Mouse (Mus musculus): ENCODE results near the gene Foxl2.

Gene Foxl2

DNA sequence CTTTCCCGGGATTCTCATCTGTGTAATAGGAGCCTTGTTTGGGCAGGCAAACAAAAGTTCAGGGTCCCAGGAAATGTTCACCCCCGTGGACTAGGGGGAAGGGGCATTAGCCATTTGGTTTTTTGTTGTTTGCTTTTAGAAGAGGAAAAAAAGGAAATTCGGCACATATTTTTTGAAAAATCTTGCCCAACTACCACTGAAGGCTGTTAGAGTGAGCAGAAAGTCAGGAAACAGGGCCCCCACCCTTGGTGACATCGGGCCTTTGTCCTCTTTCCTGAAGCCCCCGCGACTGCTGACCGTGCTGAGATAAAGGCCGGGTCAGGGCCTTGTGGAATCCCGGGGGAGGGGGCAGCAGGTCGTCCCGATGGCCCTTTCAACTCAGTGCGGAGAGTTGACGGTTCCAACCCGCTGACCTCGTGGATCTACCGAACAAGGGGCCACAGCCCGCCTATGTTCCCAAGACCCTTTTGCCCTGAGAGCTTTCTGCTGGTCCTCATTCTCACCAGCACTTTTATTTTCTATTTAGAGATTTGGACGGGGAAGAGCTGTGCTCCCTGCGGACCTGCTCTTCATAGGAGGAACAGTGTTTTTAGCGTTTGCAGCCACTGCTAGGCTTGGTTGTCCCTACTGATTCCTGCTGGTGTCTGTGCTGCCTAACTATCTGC is 7.5 kb downstream of the Foxl2 start:
- DNase-seq (ENCODE audit: low spot score), result no peak

DNA sequence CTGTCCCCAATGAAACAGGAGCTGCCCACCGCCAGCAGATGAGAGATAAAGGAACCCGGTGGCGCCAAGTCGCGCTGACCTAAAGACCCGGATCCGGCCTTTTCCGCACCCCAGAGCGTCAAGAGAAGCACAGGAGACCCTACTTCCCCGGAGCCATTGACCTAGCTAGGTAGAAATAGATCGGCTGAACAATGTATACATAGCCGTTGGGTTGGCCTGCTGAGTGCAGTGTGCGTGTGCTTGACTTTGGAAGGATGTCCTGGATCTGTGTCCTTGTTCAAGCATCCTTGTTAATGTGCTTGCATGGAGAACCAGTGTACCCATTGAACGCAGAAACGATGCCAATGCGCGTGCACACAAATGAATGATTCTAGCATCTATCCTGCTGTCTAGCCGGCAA is 8.6 kb downstream of the Foxl2 start:
- no peak for DNase-seq (ENCODE audit: low spot score)

DNA sequence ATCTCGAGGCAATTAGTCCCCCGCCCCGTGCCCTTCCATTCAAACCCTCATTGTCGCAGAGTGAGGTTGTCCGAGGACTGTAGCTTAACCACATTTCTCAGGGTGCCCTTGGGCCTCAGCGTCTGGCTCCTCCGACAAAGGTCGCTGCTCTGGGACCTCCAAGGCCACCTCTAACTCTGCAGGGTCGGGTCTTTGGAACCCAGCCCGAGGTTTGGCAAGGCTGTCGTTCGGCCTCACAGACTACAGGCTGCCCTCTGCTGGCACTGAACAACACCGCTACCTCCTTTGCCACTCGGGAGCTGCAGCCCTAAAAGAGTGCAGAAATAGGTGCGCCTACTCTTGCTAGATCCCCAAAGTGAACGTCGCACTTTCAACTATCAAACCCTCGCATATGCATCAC is 10.0 kb downstream of the Foxl2 start:
- DNase-seq (ENCODE audit: low spot score), result no peak

DNA sequence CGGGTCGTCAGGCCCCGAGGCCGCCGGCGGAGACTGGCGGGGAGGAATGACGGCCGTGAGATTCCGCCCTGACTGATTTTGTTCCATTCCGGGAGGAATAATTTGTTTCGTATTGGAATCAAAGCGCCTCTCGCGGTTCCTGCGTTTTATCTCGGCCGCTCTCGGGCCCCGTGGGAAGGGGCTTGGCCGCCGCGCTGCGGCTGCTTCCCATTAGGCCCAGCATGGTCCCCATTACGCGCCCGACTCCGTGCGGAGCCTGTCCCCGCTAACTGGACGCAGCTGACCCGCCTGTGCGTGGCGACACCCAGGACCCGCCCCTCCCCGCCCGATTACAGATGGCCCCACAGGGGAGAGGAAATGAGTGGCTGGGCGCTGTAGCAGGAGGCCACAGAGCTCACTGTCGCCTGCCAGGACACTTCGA is 18.0 kb downstream of the Foxl2 start:
- no peak for DNase-seq (ENCODE audit: low spot score)

DNA sequence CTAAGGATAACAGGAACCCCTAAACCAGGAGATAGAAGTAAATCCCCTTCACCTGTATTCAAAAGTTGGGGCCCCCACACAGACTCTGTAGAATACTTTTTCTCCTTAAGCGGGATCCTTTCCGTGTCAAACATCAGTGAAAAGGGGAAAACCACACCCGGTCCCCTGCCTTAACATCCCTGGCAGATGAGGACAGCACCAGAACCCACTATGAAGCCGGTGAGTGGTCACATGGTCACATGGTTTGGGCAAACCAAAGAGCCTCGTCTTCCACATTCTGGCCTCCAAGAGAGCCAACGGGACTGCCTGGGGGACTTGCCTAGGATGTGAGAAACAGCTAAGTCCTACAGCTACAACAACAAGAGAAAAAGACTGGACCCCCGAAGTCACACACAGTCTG is 18.5 kb downstream of the Foxl2 start:
- no peak for DNase-seq (ENCODE audit: low spot score)

DNA sequence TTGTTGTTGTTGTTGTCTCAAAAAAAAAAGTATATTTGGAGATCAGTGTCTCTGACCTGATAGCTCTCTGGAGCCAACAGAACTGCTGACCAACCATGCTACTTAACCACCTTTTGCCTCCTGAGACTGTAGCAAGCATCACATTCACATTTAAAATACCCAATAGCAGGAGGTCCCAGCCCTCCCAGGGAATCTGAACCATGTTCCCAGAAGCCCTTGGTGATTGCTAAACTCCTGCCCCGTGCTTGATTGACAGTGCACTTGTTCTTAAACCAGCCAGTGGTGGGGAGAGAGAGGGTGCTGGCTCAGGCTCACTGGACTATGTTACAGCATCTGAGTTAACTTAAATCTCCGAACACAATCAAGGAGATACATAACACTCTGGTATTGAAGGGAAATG is 19.8 kb downstream of the Foxl2 start:
- DNase-seq (ENCODE audit: low spot score), result no peak

DNA sequence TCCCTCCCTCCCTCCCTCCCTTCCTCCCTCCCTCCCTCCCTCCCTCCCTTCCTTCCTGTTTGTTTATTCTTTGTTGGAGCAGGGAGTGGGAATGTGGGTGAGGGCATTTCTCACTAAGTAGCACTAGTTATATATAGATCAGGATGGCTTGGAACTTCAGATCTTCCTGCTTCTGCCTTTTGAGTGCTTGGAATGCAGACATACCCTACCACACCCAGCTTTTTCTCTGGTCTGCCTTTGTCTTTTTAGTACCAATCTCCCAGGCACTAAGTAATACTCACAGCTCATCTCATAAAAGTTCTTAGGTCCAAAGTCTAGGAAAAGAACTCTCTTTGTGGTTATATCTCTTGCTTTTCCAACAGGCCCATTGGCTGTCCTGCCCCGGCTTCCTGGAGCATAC is 21.0 kb downstream of the Foxl2 start:
- no peak for DNase-seq (ENCODE audit: low spot score)

DNA sequence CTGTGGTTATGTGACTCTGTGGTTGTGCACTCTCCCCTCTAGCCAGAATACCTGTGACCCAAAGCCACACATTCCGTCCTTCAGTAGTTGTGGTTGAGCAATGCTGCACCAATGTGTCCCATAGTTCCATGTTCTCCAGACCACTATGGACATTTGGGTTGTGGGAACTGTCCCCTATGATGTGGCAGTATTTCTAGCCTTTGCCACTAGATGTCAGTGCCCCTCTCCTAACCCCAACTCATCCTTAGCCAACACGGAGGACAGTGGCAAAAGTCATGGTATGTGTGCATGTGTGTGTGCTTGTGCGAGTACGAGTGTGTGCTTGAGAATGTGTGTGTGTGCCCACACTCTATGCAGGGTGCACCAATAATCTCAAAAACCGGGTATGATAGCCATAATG is 21.4 kb downstream of the Foxl2 start:
- DNase-seq (ENCODE audit: low spot score), result no peak

DNA sequence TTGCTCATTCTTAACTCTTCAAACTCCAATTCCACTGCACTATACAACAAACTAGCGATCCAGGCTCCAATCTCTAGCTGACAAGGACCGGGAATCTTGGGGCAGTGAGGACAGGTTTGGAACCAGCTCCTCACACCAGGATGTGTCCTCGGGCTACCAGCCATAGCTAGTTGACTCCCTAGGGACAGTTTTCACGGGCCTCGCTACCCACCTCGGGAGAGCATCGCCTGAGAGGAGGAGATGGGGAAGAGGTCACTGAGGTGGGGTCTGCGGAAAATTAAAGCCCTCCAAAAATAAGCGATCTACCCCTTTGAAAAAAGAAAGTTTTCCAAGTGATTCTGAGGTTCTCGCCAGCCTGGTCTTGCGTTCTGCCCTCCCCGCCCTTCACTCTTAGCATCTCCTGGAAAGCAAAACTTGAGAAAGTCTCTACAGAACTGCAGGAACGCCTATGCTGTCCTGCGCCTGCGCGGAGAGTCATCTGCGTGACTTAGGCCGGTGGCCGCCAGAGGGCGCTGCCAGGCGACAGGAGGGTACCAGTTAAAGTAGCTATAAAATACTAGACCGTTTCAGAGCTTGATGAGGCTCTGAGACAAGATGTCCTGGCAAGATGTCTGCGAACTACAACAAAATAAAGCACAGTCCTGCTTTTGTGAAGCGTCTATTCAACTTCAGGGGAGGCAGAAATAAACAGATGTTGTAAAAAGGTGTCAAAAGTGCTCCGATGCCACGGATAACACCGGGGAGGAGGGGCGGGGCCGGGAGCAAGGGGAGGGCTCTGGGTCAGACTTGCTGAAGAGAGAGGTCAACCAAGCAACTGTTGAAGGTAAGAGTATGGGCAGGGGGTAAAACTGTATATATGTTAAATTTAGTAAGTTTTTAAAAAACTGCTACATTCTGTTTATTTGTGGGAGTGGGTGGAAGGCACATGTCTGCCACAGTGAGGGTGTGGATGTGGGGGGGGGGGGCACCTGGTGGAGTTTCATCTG is 24.6 kb downstream of the Foxl2 start:
- peak; percentile 81 for DNase-seq (ENCODE audit: low spot score)

DNA sequence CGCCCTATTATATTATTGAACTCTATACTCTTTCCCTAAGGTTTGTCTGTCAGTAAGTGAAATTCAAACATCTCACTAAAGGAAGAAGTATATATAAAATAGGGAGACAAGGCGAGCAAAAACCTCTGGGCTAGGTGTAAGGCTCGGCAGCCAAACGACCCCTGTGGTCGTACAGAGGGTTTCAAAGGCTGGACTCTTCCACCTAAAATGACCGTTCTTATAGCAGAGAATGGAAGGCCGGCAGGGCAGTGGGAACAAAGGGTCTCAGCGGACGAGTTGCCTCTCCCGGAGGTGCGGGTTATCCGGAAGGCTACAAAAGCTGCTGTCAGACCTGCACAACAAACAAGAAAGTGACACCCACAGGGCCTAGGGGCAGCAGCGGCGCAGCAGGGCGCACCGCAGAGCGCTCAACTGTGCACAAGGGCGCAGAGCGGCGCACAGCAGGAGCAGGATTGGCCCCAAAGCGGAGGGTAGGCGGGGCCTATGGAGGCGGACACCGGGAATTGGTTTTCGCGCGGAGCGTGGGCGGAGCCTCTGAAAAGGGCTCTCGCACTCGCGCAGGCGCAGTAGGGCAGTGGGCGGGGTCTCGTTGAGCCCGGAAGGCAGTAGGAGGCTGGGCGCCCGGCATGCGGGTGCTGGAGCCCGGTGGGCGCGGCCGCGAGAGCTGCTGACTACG is 30.9 kb downstream of the Foxl2 start, which contains the start of gene Faim:
Gene Faim (plus strand): TSS at position 574 of the 676 bp plus-strand sequence.
- peak; percentile 99 for DNase-seq (ENCODE audit: low spot score)

DNA sequence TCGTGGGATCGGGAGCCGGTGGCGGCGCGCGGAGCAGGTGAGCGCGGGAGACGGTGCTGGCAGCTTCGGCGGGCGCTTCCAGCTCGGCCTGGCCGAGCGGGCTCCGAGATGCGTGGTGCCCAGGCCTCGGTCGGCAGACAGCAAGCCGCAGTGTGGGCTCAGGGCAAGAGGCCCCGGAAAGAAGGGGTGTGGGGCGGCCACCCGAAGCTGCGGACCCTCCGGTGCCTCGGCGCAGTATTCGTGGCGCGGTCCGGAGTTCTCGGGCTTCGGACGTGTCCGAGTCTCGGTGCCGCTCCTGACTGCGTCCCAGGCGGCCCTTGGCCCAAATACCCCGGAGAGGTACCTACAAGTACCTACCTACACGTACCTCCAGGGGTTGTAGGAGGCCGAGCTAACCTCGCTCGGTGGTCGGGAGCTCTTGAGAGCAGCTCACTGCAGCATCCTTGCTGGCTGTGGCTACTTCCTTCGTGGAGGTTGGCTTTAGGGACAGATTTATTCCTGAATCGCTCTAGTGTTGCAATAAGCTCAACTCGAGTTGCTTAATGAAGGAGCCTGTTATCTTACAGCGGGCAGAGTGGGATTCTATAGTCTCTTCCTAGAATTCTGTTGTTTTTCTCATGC is 31.5 kb downstream of the Foxl2 start:
- no peak for DNase-seq (ENCODE audit: low spot score)

DNA sequence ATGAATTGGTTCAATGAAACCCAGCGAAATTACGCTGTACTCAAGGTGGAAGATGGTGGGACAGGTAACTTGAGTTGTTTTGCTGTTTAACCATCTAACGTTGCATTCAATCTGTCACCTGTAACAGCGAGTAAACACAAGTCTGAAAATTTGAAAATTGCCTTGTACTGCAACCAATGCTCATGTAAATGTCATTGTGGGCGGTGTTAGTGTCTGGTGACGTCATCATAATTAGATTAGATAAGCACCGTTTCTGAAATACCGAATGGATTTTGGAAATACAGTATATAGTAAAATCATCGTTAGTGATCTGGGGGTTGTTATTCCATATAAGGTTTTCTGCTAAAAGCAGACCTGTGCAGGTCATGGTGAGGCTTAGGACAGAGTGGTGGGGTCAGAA is 32.0 kb downstream of the Foxl2 start:
- no peak for DNase-seq (ENCODE audit: low spot score)

DNA sequence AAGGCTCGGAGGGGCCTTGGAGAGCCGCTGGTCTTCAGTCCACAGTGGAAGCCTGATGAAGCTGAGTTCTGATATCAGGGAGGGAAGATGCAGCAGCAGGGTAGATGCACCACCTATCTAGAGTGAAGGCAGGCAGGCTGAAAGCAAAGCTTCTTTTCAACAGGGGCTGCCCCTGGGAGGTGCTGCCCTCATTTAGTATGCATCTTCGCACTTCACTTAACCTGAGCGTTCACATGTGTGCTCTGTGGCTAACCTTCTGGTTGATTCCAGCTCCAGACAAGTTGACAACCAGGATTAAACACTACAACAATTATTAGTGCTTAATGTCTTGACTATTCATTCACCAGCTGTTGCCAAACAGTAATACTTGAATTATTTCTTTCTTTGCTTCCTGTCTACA is 39.0 kb downstream of the Foxl2 start:
- DNase-seq (ENCODE audit: low spot score), result no peak

DNA sequence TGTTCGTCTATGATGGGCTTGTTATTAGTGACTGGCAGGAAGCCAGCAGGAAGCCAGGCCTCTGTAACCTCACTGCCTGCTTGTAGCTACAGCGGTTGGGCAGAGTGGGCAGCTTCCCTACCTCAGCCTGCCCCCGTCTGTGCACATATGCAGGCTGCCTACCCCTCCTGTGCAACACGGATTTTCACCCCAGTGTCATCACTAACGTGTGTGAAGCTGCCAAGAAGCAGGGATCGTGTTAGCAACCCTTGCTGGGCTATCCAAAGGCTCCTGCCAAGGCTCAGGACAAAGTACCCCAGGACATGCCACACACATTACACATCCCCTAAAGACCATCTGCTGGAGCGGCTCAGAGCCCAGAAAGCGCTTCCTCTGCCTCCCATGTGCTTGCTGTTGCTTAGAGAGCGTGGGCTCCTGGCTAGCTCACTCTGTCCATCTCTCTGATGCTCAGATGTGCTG is 44.8 kb downstream of the Foxl2 start:
- DNase-seq (ENCODE audit: low spot score), result no peak

DNA sequence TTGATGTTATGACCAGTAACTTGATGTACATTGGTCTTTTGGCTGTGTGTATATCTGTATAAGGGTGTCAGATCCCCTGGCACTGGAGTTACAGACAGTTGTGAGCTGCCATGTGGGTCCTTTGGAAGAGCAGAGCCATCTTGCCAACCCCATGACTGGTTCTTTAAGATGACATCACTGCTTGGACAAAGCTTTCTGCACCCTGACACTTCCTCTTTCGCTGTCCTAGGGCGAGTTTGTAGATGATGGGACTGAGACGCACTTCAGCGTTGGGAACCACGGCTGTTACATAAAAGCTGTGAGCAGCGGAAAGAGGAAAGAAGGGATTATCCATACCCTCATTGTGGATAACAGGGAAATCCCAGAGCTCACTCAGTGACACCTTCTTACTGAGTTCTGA is 46.2 kb downstream of the Foxl2 start:
- DNase-seq (ENCODE audit: low spot score), result no peak

Data from ovary, postnatal 10 days (tissue).